Mouse (Mus musculus) thymus, postnatal 0 days (tissue): ENCODE data around the gene Dclk3. TPM values are rescaled to one million over a fixed set of nuclear protein-coding genes. Genes with fewer than 3 reads are reported as not detected.

Experiments used
- DNase-seq: peaks from one replicate; pipeline ENCODE4 v3.0.0-alpha.2; 2015; ENCODE audit warnings: low spot score
- polyA plus RNA-seq: library from polyadenylated mRNA; unstranded; fragments of >200 nt; fragmentation: Nextera tagmentation; extraction: Ambion mirVana; gene quantifications from 2 replicates; pipeline ENCODE4 v1.2.1, GENCODE M21; 2015

Gene Dclk3
- polyA plus RNA-seq, 1 experiment from 2014 or later: 0.12 TPM

GRCm38 (mm10) chr9:111435429-111435828 is 3.5 kb upstream of the Dclk3 start:
- DNase-seq: no peak

- DNase-seq: no peak
These were observed 938 bp downstream of the Dclk3 start for GRCm38 (mm10) chr9:111439836-111440201.

- no peak for DNase-seq
These were observed 1.6 kb downstream of the Dclk3 start for GRCm38 (mm10) chr9:111440446-111440845.

- no peak for DNase-seq
These were observed 2.3 kb downstream of the Dclk3 start for GRCm38 (mm10) chr9:111441151-111441550.

- DNase-seq: no peak
These were observed 7.3 kb downstream of the Dclk3 start for GRCm38 (mm10) chr9:111446204-111446603.

- DNase-seq: no peak
These were observed 10.1 kb downstream of the Dclk3 start for GRCm38 (mm10) chr9:111448976-111449375.

- no peak for DNase-seq
These were observed 11.0 kb downstream of the Dclk3 start for GRCm38 (mm10) chr9:111449880-111450279.

GRCm38 (mm10) chr9:111450853-111451404 is 12.0 kb downstream of the Dclk3 start:
- no peak for DNase-seq

- no peak for DNase-seq
These were observed 15.0 kb downstream of the Dclk3 start for GRCm38 (mm10) chr9:111453895-111454294.

- DNase-seq: no peak
These were observed 18.5 kb downstream of the Dclk3 start for GRCm38 (mm10) chr9:111457176-111457935.

- no peak for DNase-seq
These were observed 19.0 kb downstream of the Dclk3 start for GRCm38 (mm10) chr9:111457936-111458310.

- no peak for DNase-seq
These were observed 20.6 kb downstream of the Dclk3 start for GRCm38 (mm10) chr9:111459466-111459865.

GRCm38 (mm10) chr9:111460201-111460814 is 21.4 kb downstream of the Dclk3 start:
- no peak for DNase-seq

GRCm38 (mm10) chr9:111461415-111462103 is 22.7 kb downstream of the Dclk3 start:
- DNase-seq: no peak

- no peak for DNase-seq
These were observed 26.8 kb downstream of the Dclk3 start for GRCm38 (mm10) chr9:111465666-111466065.

- DNase-seq: no peak
These were observed 35.0 kb downstream of the Dclk3 start for GRCm38 (mm10) chr9:111473686-111474457.

GRCm38 (mm10) chr9:111474458-111474745 is 35.5 kb downstream of the Dclk3 start:
- no peak for DNase-seq

- no peak for DNase-seq
These were observed 36.4 kb downstream of the Dclk3 start for GRCm38 (mm10) chr9:111475281-111475680.

GRCm38 (mm10) chr9:111475973-111476372 is 37.1 kb downstream of the Dclk3 start:
- DNase-seq: no peak

GRCm38 (mm10) chr9:111476479-111477016 is 37.7 kb downstream of the Dclk3 start:
- no peak for DNase-seq

- DNase-seq: no peak
These were observed 40.1 kb downstream of the Dclk3 start for GRCm38 (mm10) chr9:111478853-111479490.
